Mouse (Mus musculus): ENCODE data around the gene P2rx3.
A peak's percentile ranks its signal among the peaks of the same experiment; 100 is the strongest.

P2rx3 gene

GRCm38 (mm10) chr2:84980188-84980587 is 57.1 kb downstream of the P2rx3 start, which contains the start of gene Prg2:
Gene Prg2, plus strand, starts transcription at chr2:84980461.
- no peak for DNase-seq (ENCODE audit: low spot score)

- no peak for DNase-seq (ENCODE audit: low spot score)
Observed at GRCm38 (mm10) chr2:84975580-84975979, 61.7 kb downstream of the P2rx3 start.

- DNase-seq (ENCODE audit: low spot score), result no peak
Observed at GRCm38 (mm10) chr2:84967318-84967991, 69.8 kb downstream of the P2rx3 start.

DNA sequence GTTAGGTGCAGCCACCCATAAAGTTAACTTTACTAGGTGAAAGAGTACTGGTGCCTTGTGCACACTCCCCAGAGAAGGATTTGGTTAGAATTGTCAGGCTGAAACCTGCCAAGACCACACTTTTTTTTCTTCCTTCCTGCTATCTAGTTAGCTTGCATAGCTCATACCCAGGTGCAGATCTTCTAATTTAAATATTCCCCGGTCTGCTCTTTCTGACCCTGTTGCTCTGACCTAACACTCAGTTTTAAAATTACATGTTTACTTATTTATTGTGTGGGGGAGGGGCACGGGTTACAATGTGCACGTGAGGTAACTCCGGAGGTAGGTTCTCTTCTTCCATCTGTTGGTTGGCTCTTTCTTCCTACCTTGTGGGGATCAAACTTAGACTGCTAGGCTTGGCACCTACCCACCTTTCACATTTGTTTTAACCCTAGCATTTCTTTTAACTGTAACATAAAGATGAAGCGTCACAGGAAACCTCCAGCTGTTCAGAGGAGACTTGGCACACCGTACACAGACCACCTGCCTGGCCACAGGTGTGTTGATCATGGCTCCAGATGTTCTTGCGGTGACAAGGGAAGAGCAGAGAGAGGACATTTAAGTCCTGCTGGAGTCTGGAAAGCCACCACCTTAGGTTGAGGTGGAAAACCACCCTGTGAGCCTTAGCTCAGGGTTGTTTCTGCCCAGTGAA is 73.0 kb downstream of the P2rx3 start:
- no peak for DNase-seq (ENCODE audit: low spot score)

DNA sequence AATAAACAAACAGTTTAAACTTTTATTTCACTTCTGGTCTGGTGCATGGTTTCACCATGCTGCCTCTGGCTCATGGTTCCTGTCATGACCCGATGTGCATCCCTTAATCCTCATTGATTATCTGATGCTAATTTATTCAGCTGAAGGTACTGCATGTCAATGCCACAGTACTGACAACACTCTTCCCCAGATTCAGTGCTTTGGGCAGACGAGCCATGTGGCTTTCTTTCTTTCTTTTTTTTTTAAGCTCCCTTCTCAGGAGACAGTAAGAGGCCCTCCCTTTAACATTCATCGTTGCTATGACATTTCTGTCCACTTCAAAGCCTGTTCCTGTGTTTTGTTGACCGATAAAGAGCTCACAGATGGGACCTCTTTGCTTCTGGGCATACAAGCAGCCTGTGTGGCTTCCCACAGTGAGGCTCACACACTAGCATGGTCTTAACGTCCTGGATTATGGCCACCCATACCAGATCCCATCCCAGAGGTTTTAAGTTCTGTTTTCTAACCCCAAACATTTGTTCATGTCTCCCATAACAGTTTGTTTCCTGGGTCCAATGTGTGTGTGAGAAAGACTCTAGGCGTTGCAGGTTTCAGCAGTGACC is 74.3 kb downstream of the P2rx3 start:
- DNase-seq (ENCODE audit: low spot score), result no peak

DNA sequence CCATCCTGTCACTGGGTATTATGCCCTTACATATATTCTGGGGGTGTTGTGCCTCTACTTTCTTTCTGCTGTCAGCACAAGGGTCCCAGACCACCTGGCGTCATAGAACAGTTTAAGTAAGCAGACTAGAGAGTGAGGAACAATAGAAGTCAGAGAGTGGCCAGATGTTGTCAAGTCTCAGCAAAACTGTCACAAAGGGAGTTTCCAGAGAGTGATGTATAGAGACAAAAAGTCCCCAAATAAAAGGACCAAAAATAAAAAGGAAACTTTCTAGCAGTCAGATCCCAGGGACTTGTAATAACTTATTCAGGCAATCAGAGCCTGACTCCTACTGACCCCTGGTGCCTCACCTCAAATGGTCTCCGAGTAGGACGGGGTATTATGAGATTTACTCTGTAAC is 75.4 kb downstream of the P2rx3 start:
- DNase-seq (ENCODE audit: low spot score), result no peak

- peak; percentile 61 for DNase-seq (ENCODE audit: low spot score)
Observed at GRCm38 (mm10) chr2:84961300-84961699, 76.0 kb downstream of the P2rx3 start.

DNA sequence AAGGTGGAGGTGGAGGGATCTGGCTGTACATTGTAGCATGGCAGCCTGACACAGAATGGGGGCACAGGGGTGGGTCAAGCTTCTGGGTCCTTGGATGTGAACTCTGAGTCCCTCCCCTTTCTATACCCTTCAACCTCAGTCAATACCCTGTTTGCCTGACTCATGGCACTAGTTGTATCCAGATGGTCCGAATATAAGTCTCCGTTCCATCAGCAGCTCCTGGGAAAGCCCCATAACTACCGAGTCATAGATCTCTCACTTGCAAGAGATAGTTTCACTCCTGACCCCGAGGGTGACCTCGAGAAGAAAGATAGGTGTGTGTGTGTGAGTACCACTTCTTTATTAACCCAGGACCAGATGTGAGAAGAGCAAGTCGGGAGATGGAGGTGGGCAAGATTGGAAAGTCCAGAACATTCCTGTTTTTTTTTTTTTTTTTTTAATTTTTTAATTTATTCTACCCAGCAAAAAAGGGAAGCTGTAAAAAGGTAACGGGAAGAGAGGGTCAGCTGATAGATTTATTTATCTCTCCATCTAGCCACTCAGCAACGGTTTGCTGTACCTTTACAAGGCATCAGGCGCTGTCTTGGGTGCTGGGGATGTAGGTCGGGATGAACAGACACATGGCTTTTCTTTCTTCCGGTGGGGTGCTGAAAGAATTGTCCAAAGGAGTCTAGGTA is 78.5 kb downstream of the P2rx3 start:
- DNase-seq (ENCODE audit: low spot score), result no peak

- DNase-seq (ENCODE audit: low spot score), result peak; percentile 63
Observed at GRCm38 (mm10) chr2:84956274-84956673, 81.0 kb downstream of the P2rx3 start.

DNA sequence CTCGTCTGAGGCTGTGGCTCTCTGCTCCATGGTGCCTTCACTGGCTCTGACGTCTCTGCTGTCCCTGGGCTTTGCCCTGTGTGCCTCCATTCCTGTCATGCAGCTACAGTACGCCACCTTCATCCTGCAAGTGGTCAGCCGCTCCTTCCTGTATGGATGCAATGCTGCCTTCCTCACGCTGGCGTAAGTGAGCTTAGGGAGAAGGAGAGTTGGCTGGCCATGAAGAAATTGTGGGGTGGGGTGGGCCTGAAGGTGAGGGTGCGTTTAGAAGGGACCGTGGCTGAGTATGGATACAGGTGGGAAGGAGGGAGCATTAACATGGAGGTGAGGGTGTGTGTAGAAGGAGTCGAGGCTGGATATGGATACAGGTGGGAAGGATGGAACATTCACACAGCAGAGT is 81.8 kb downstream of the P2rx3 start:
- DNase-seq (ENCODE audit: low spot score), result no peak

DNA sequence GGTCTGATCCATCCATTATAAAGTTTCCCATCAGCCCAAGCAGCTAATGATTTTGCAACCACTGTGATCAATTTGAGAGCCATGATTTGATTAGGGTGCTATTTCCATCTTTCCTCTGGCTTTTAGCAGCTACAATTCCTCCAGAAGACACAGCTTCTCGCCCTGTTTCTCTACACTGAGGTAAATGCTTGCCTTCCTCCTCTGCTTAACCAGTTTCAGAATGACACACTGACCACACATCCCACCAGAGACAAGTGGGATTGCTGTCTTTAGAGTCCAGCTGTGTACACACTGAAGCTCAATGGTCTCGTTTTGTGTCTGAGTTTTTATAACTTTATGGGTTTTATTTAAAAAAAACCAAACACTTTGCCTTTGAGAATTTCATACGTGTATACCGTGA is 84.6 kb downstream of the P2rx3 start:
- DNase-seq (ENCODE audit: low spot score), result no peak

DNA sequence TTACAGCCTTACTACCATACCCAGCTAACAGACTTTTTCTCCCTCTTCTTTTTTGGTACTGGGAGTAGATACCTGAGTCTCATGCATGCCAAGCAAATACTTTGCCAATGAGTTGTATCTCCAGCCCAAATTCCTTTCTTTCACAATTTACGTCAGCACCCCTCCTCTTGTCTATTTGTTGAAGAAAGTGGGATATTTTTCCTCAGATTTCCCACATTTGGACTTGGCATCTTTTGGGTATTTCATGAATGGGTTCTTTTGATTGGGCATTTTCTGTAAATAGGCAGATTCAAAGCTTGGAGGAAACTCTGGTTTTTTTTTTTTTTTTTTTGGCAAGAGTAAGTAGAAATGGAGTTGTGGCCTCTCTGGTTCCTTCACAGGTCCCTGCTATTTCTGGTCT is 85.0 kb downstream of the P2rx3 start:
- DNase-seq (ENCODE audit: low spot score), result no peak

DNA sequence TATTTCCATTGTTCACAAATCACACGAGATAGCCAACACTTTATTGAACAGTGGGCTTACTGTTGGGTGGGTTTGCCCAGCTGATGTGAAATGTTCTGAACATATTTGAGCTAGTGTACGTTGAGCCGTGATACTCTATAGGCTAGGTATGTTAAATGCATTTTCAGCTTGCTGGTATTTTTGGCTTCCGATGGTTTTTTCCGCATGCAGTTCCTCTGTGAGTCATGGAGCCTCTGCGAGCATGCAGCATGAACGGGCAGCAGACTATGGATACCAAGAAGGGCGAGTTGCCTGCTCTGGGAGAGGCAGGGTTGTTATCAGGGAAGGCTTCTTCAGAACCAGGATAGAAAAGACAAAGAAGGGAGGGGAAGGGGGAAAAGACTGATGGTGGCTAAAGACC is 86.2 kb downstream of the P2rx3 start:
- no peak for DNase-seq (ENCODE audit: low spot score)

GRCm38 (mm10) chr2:84948721-84949120 is 88.5 kb downstream of the P2rx3 start:
- DNase-seq (ENCODE audit: low spot score), result no peak
